Mouse (Mus musculus) MEL (cell line): ENCODE measurements at regions not wholly inside any gene's neighbourhood (a gene's known extent, or its start where the extent isn't known, plus 50 kb on each side); places are given as distances from the start of the nearest gene placed in this dataset.

Experiments
- DNase-seq: peaks from one replicate; pipeline ENCODE4 v3.0.0; 2011; ENCODE audit warnings: low read depth, low spot score
- H3K27ac ChIP-seq: 2 replicates; pipeline ENCODE4 v1.5.1; 2012; ENCODE audit warnings: low read depth, mild to moderate bottlenecking, control low read depth, low read length, moderate library complexity; ENCODE audit not compliant: control insufficient read depth
- H3K27me3 ChIP-seq, 2 experiments: fragments of 150-350 bp in 1 of 2; sonication (generic) in 1 of 2; 2 replicates each; pipeline ENCODE4 v1.6.1; 2012; ENCODE audit warnings: low read length in 2 of 2, mild to moderate bottlenecking in 2 of 2, improper control_type of control experiment in 1 of 2, moderate library complexity in 1 of 2; ENCODE audit not compliant: insufficient read depth in 2 of 2, control insufficient read depth in 1 of 2
- H3K36me3 ChIP-seq, 2 experiments: 2 replicates each; pipeline ENCODE4 v1.6.1; 2012 to 2014; ENCODE audit warnings: low read length in 2 of 2, improper control_type of control experiment in 1 of 2, inconsistent platforms in 1 of 2, mild to moderate bottlenecking in 1 of 2; ENCODE audit not compliant: insufficient read depth in 2 of 2, control insufficient read depth in 1 of 2
- H3K4me1 ChIP-seq, 2 experiments: fragments of 150-350 bp in 1 of 2; sonication (generic) in 1 of 2; 2 replicates each; pipeline ENCODE4 v1.6.1; 2012; ENCODE audit warnings: low read length in 2 of 2, improper control_type of control experiment in 1 of 2, mild to moderate bottlenecking in 1 of 2; ENCODE audit not compliant: insufficient read depth in 2 of 2, control insufficient read depth in 1 of 2
- H3K4me3 ChIP-seq, 2 experiments: fragments of 150-350 bp in 1 of 2; sonication (generic) in 1 of 2; 2 replicates each; pipeline ENCODE4 v1.5.1; 2012; ENCODE audit warnings: low read depth in 2 of 2, low read length in 2 of 2, mild to moderate bottlenecking in 2 of 2, moderate library complexity in 2 of 2, control low read depth in 1 of 2, improper control_type of control experiment in 1 of 2; ENCODE audit not compliant: control insufficient read depth in 1 of 2, insufficient read depth in 1 of 2
- H3K79me2 ChIP-seq: 2 replicates; pipeline ENCODE4 v1.6.1; 2012; ENCODE audit warnings: mild to moderate bottlenecking, low read length, moderate library complexity; ENCODE audit not compliant: control insufficient read depth, poor library complexity, insufficient read depth
- H3K9ac ChIP-seq: 2 replicates; pipeline ENCODE4 v1.6.1; 2012; ENCODE audit warnings: low read depth, mild to moderate bottlenecking, control low read depth, low read length, moderate library complexity; ENCODE audit not compliant: control insufficient read depth, poor library complexity, severe bottlenecking
- H3K9me3 ChIP-seq: fragments of 150-350 bp; sonication (generic); replicated peaks from 2 replicates; pipeline ENCODE4 v1.6.1; 2012; ENCODE audit warnings: mild to moderate bottlenecking, low read length, improper control_type of control experiment, moderate library complexity; ENCODE audit not compliant: insufficient read depth
- ELF1 ChIP-seq: IDR thresholded peaks from 2 replicates; pipeline ENCODE4 v1.6.1; 2014; ENCODE audit warnings: low read depth, mild to moderate bottlenecking, inconsistent platforms, low read length, improper control_type of control experiment, moderate library complexity
- GABPA ChIP-seq: IDR thresholded peaks from 2 replicates; pipeline ENCODE4 v1.6.1; 2012; ENCODE audit warnings: low read depth, mild to moderate bottlenecking, inconsistent platforms, low read length, improper control_type of control experiment, moderate library complexity
- KAT2A ChIP-seq: conservative IDR thresholded peaks from 2 replicates; pipeline ENCODE4 v1.6.1; 2012; ENCODE audit warnings: low read depth, low read length, improper control_type of control experiment, inconsistent platforms
- RAD21 ChIP-seq: IDR thresholded peaks from 2 replicates; pipeline ENCODE4 v1.6.1; 2011; ENCODE audit warnings: mild to moderate bottlenecking, low read depth, low read length, improper control_type of control experiment
- SIN3A ChIP-seq: IDR thresholded peaks from 2 replicates; pipeline ENCODE4 v1.6.1; 2012; ENCODE audit warnings: low read length, improper control_type of control experiment, inconsistent platforms
- ZC3H11A ChIP-seq: IDR thresholded peaks from 2 replicates; pipeline ENCODE4 v1.6.1; 2012; ENCODE audit warnings: low read depth, mild to moderate bottlenecking, inconsistent platforms, low read length, improper control_type of control experiment

GRCm38 (mm10) chr14:92566986-92567385 is 1323.5 kb downstream of the Pcdh9 start:
- Histone ChIP-seq H3K4me3 (no peak overlapping the region), H3K9me3 (no peaks in the 10 kb centered on the region), H3K36me3 (no peaks in the 10 kb centered on the region), H3K27me3 (no peaks in the 10 kb centered on the region), H3K9ac (no peak overlapping the region), H3K27ac (no peak overlapping the region), H3K4me1 (no peaks in the 10 kb centered on the region), H3K79me2 (no peaks in the 10 kb centered on the region)
- no peak for DNase-seq
- no peak for TF ChIP-seq RAD21
- no peak for TF ChIP-seq ZC3H11A
- TF ChIP-seq ELF1 = no peak
- TF ChIP-seq SIN3A = no peak
- no peak for TF ChIP-seq KAT2A
- no peak for TF ChIP-seq GABPA
